Mouse (Mus musculus) stomach, embryonic 16.5 days (tissue): ENCODE measurements around the gene S100a11. TPM values are rescaled to one million over a fixed set of nuclear protein-coding genes. Genes with fewer than 3 reads are reported as not detected.
"Not testable (repeated sequence)": the region's sequence is repeated elsewhere in the genome, so short reads cannot be mapped to it uniquely, and the experiment has no call there.

Experiments used
- ATAC-seq: fragments of 200-750 bp; cut with Nextera tagmentation; 2 replicates; pipeline ENCODE4 v1.8.0; 2017; ENCODE audit warnings: moderate number of reproducible peaks, moderate TSS enrichment; ENCODE audit not compliant: insufficient read depth, low FRiP score
- H3K27ac ChIP-seq: fragments of 300-500 bp; sonication (generic); 2 replicates; pipeline ENCODE4 v1.5.1; 2014; ENCODE audit warnings: low read length
- H3K27me3 ChIP-seq: fragments of 300-500 bp; sonication (generic); 2 replicates; pipeline ENCODE4 v1.6.1; 2014; ENCODE audit warnings: low read length, control low read depth, mixed read lengths; ENCODE audit not compliant: control insufficient read depth, insufficient read depth
- H3K36me3 ChIP-seq: fragments of 300-500 bp; sonication (generic); 2 replicates; pipeline ENCODE4 v1.6.1; 2014; ENCODE audit warnings: low read length; ENCODE audit not compliant: control insufficient read depth, insufficient read depth
- H3K4me1 ChIP-seq: fragments of 300-500 bp; sonication (generic); 2 replicates; pipeline ENCODE4 v1.6.1; 2014; ENCODE audit warnings: low read length, control low read depth, mixed read lengths; ENCODE audit not compliant: control insufficient read depth, insufficient read depth
- H3K4me2 ChIP-seq: fragments of 300-500 bp; sonication (generic); 2 replicates; pipeline ENCODE4 v1.6.1; 2014; ENCODE audit warnings: low read depth, low read length, mixed read lengths
- H3K4me3 ChIP-seq: fragments of 300-500 bp; sonication (generic); replicated peaks from 2 replicates; pipeline ENCODE4 v1.5.1; 2014; ENCODE audit warnings: mild to moderate bottlenecking, low read length
- H3K9ac ChIP-seq: fragments of 300-500 bp; sonication (generic); 2 replicates; pipeline ENCODE4 v1.6.1; 2014; ENCODE audit warnings: low read length
- H3K9me3 ChIP-seq: fragments of 300-500 bp; sonication (generic); replicated peaks from 2 replicates; pipeline ENCODE4 v1.6.1; 2016; ENCODE audit warnings: low read length, control low read depth; ENCODE audit not compliant: control insufficient read depth
- WGBS: fragments of 180-500 bp; shearing (Covaris S2); extraction: QIAGEN DNeasy Blood & Tissue Kit; methylation state at CpG from one replicate; pipeline ENCODE4 v1.1.7; 2014; 5-methylcytosine and 5-hydroxymethylcytosine counted together
- polyA plus RNA-seq: library from polyadenylated mRNA; unstranded; fragments of >200 nt; fragmentation: Nextera tagmentation; extraction: Ambion mirVana; gene quantifications from 2 replicates; pipeline ENCODE4 v1.2.1, GENCODE M21; 2015

Gene S100a11
- polyA plus RNA-seq, 1 experiment from 2014 or later: 2,104 TPM

DNA sequence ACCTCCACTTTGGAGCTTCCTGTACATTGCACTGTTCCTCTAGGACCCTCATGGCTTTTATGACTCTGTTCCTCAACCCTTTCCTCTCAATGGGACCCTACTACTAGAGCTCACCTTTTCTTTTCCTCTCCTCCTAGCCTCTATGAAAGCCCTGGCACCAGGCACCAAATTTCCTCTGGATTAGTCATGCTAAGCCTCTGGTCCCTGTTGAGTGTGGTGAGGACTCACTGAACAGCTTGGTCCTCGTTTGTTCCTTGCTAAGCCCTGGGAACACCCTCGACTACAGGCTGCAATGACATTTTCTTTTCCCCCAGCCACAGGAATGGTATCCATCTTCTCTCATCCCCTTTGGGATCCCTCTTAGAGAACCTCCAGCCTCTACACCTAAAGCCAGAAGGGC, 21.2 kb downstream of the S100a11 start:
- H3K36me3 ChIP-seq: no peaks in the 10 kb centered on the region
- no peaks in the 10 kb centered on the region for H3K4me1 ChIP-seq
- H3K27me3 ChIP-seq: no peaks in the 10 kb centered on the region
- no peaks in the 10 kb centered on the region for H3K9me3 ChIP-seq
- H3K9ac ChIP-seq: no peak overlapping the region
- no peak overlapping the region for H3K27ac ChIP-seq
- ATAC-seq: no peak
- 81% methylated on average over 2 of the region's 2 CpGs for WGBS
- H3K4me3 ChIP-seq: no peak overlapping the region
- no peak overlapping the region for H3K4me2 ChIP-seq

DNA sequence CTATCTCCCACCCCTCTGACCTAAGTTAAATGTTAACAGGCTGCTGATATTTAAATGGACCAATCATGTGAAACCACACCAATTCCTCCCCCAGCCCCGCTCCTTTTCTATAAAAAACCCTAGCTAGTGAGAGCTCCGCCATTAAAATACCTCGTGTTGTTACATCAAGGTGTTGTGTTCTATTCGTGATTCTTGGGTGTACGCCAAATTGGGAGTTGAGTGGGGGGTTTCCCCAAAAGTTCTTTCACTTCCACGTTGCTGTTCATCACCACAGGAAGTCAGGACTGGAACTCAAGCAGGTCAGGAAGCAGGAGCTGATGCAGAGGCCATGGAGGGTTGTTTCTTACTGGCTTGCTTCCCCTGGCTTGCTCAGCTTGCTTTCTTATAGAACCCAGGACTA, 23.9 kb downstream of the S100a11 start:
- H3K4me2 ChIP-seq, H3K4me3 ChIP-seq, H3K27ac ChIP-seq, H3K36me3 ChIP-seq, H3K9me3 ChIP-seq, H3K9ac ChIP-seq, ATAC-seq, H3K4me1 ChIP-seq, H3K27me3 ChIP-seq: not testable (repeated sequence)
- 76% methylated on average over 6 of the region's 6 CpGs for WGBS

DNA sequence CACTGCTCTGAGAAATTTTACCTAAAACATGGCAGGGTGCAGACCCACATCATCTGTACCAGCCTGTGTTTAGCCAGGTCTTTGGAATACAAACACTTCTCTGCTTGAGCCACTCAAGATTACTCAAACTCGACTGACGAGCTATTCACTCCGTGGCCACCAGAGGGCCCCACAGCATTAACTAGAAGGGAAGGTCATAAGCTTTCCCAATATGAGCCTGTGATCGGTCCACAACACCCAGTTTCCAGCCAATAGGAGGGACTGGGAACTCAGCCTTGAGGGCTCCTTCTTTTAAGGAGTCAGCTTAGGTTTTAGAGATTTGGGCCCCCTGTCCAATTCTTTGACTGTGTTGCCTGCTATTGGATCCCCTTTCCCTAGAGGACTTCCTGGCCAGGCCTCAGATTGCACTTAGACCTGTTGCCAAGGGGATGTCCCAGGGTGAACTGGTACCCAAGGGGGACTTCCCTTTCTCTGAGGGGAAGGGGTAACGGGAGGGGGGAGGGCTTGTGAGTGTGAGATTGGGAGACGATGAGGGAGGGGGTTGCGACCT, 26.9 kb downstream of the S100a11 start:
- Histone ChIP-seq H3K27ac (no peak overlapping the region), H3K9me3 (no peaks in the 10 kb centered on the region), H3K36me3 (no peaks in the 10 kb centered on the region), H3K4me2 (no peak overlapping the region), H3K27me3 (no peaks in the 10 kb centered on the region), H3K9ac (no peak overlapping the region), H3K4me1 (no peaks in the 10 kb centered on the region), H3K4me3 (no peak overlapping the region)
- ATAC-seq: 0 out of 2 replicates have a peak, but pooled peaks have one; percentile 60
- WGBS: 33% methylated on average over 7 of the region's 7 CpGs

DNA sequence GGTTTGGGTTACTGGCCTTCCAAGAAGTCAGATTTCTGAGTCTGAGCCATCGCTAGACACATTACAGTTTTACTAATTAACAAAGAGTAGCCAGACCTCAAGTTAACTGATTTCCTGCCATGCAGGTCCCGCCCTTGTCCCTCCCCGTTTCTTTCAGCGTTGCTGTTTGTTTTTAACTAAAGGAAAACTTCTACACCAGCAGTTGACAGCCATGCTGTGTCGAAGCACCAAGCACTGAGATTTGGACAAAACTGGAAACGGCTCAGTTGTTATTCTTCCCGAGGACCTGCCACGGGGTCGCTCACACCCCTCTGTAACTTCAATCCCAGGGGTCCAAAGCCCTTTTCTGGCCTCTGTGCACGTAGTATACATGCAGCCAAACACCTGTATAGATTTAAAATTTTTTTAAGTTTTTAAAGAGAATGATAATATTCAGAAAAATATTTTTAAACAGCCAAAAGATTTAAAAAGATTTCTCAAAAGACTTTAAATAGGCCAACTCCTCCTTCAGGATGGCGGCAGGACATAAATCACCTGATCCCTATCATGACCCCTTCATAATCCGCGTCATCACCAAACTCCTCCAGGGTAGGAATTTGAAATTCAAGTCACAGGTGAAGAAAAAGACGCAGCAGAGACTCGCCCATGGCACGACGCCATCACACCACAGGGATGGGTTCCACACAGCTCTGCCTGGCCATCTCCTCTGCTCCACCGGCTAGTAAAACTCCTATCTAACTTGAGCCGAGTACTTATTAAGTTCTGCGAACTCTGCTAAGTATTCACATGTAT, 27.7 kb downstream of the S100a11 start:
- Histone ChIP-seq H3K4me2 (no peak overlapping the region), H3K36me3 (no peaks in the 10 kb centered on the region), H3K9ac (no peak overlapping the region), H3K4me3 (no peak overlapping the region), H3K4me1 (no peaks in the 10 kb centered on the region), H3K27me3 (no peaks in the 10 kb centered on the region), H3K9me3 (no peaks in the 10 kb centered on the region), H3K27ac (no peak overlapping the region)
- ATAC-seq: no peak
- WGBS: 69% methylated on average over 20 of the region's 20 CpGs

DNA sequence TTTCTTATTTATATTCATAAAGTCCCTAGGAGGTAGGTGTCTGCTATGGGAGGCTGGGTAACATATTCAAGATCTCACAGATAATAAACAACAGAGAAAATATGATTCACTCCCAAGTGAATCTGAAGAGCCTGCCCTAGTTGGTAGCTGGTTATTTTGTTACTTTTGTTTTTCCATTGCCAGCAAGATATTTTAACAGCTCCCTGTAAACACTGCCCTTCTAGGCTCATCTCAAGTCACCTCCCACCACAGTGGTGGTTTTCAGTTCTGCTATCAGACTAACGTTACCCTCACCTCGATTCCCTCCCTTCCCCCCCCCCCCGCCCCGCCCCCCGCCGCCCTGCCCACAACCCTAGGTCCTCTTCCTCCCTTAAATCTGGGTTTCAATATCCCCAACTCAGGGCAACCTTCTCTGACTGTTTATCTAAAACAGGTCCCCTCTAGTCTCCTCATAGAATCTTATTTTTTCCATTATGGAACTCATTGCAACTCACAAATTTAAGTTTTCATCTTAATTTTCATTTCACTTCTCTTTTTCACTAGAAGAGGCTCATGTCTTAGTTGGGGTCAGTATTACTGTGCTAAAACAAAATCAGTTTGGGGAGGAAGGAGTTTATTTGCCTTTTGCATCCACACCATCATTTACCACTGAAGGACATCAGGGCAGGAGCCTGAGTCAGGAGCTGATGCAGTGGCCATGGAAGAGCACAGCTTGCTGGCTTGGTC, 28.4 kb downstream of the S100a11 start:
- 35% methylated on average over 4 of the region's 6 CpGs for WGBS
- Histone ChIP-seq H3K27me3 (no peaks in the 10 kb centered on the region), H3K27ac (no peak overlapping the region), H3K9ac (no peak overlapping the region), H3K4me3 (no peak overlapping the region), H3K36me3 (no peaks in the 10 kb centered on the region), H3K4me2 (no peak overlapping the region), H3K9me3 (no peaks in the 10 kb centered on the region), H3K4me1 (no peaks in the 10 kb centered on the region)
- no peak for ATAC-seq

DNA sequence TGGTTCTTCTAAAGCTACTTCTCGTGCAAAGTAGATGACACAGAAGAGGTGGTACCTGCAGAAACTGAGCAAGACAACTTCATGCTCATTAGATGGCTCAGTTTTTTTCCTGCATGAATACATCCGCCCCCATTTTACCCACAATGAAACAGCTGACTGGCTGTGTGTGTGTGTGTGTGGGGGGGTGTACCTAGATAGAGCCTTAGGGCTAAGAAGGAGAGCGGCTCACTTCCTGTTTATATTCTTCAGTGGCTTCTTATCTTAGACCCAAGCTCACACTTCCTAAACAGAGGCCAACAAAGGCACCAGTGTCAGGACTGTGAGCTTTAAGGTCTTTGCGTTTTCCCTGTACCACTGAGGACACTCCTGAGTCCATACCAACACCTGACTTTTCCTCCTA, 29.7 kb downstream of the S100a11 start:
- Histone ChIP-seq H3K9me3 (no peaks in the 10 kb centered on the region), H3K4me3 (no peak overlapping the region), H3K27me3 (no peaks in the 10 kb centered on the region), H3K27ac (no peak overlapping the region), H3K4me2 (no peak overlapping the region), H3K4me1 (0 out of 2 replicates have a peak, but pooled peaks cover 3% of the 10 kb centered on the region), H3K36me3 (no peaks in the 10 kb centered on the region), H3K9ac (no peak overlapping the region)
- WGBS: 62% methylated on average over 4 of the region's 4 CpGs
- no peak for ATAC-seq

DNA sequence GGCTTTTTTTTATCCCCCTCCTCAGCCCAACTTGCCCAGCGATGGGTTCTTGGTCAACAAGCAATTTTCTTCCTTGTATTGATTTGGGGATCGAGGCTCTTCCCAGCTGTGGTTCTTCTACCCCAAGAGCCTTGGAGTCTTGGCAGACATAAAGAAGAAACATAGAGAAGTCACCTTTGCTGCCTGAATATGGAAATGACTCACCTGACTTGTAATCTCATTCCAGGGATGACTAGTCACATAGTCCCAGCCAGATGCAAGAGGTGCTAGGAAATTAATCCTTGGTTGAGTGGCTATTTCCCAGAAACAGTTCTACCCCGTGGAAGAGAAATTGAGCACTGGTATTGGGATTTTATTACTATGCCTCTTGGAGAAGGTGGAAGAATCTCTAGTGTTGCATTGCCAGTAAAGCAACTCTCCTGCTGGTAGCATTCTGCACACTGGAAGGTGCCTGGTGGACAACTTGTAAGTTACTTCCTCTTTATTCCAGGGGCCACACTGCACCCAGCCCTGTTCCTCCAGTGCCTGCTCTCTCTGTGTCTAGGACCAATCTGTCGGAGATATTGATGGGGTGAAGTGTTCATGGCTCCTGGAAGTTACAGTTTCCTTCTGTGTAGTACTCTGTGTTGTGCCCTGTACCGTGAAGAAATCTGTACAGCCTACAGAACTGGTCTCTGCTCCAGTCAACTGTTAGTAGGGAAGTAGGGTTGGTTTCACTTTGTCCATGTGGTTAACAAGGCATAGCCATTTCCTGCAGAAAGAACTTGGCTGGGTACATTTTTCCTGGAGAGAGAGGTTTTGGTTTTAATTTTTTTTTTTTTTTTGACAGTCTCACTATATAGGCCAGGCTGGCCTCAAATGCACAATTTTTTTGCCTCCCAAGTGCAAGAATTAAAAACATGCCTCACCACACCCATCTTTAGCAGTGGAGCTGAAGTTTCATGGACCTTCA, 31.9 kb downstream of the S100a11 start:
- Histone ChIP-seq H3K27ac (no peak overlapping the region), H3K27me3 (no peaks in the 10 kb centered on the region), H3K36me3 (no peaks in the 10 kb centered on the region), H3K9me3 (no peaks in the 10 kb centered on the region), H3K4me1 (peaks cover 14% of the 10 kb centered on the region), H3K4me2 (no peak overlapping the region), H3K4me3 (no peak overlapping the region), H3K9ac (no peak overlapping the region)
- 79% methylated on average over 5 of the region's 5 CpGs for WGBS
- no peak for ATAC-seq

DNA sequence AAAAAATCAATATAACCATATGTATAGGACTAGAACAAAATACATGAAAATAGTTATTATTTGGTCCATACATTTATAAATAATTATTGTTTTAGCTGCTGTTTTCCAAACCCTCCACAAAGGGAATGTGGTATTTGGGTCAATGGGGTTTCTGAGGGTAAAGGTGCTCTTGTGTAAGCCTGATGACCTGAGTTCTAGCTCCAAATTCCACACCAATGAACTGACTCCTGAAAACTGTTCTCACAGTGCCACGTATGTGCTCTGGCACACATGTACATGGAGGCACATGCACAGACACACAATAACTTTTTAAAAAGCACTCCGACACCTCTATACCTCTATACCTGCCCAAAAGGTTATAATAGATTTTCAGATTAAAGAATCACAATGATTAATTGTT, 33.0 kb downstream of the S100a11 start:
- no peak overlapping the region for H3K9ac ChIP-seq
- H3K27ac ChIP-seq: no peak overlapping the region
- no peak overlapping the region for H3K4me2 ChIP-seq
- H3K27me3 ChIP-seq: no peaks in the 10 kb centered on the region
- peaks cover 19% of the 10 kb centered on the region for H3K4me1 ChIP-seq
- ATAC-seq: no peak
- H3K9me3 ChIP-seq: no peaks in the 10 kb centered on the region
- H3K36me3 ChIP-seq: no peaks in the 10 kb centered on the region
- 90% methylated on average over 2 of the region's 2 CpGs for WGBS
- H3K4me3 ChIP-seq: no peak overlapping the region
